ENCODE assay signal across 22 mouse cellular contexts in the genomic region with DNA sequence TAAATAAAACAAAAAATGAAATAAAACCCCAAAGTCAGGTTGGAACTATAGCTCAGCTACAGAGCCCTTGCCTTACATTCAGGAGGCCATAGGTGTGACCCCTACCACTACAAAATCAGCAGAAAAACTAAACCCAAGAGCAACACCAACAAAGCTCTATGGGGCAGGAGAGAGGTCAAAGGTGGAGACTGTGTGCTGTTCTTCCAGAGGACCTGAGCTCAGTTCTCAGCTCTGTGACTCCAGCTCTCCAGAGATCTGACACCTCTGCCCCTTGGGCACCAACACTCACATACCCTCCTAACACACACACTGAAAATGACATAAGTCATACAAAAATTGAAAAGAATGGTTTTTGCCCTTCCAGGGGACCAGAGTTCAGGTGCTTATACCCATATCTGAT. TPM values are rescaled to one million over a fixed set of nuclear protein-coding genes. Genes with fewer than 3 reads are reported as not detected.
"Had no signal": no experiment of that assay in that cellular context is flagged by ENCODE, and none has a peak within 500 bp of the region (broad histone marks: within the 10 kb centered on the region; RNA-seq: fewer than 3 reads in every experiment).

No protein-coding gene starts in this region.

- DNase-seq: kidney, adult 18-20 months; kidney, adult 9 months; kidney, postnatal 14 days; kidney, postnatal 4 days; lung, embryonic 14.5 days; right cerebral cortex, postnatal 14 days; right cerebral cortex, postnatal 4 days; thymus, adult 2 months; thymus, postnatal 14 days; thymus, postnatal 4 days had no signal

- ATAC-seq: lung, postnatal 0 days; midbrain, embryonic 15.5 days had no signal

- H3K4me1 ChIP-seq: limb, embryonic 13.5 days; midbrain, embryonic 12.5 days; midbrain, embryonic 15.5 days; neural tube, embryonic 12.5 days; neural tube, embryonic 15.5 days had no signal

- H3K27ac ChIP-seq: limb, embryonic 10.5 days; limb, embryonic 13.5 days; macrophage; midbrain, embryonic 12.5 days; midbrain, embryonic 15.5 days; neural tube, embryonic 12.5 days; neural tube, embryonic 15.5 days; stomach, postnatal 0 days had no signal

- H3K27me3 ChIP-seq: limb, embryonic 13.5 days; midbrain, embryonic 12.5 days; midbrain, embryonic 15.5 days; neural tube, embryonic 12.5 days; neural tube, embryonic 15.5 days had no signal

- H3K9me3 ChIP-seq: limb, embryonic 10.5 days; limb, embryonic 13.5 days; midbrain, embryonic 12.5 days; midbrain, embryonic 15.5 days; neural tube, embryonic 12.5 days; neural tube, embryonic 15.5 days had no signal

- H3K36me3 ChIP-seq: limb, embryonic 10.5 days; limb, embryonic 13.5 days; midbrain, embryonic 12.5 days; midbrain, embryonic 15.5 days; neural tube, embryonic 12.5 days; neural tube, embryonic 15.5 days had no signal

- H3K4me3 ChIP-seq: limb, embryonic 10.5 days; limb, embryonic 13.5 days; midbrain, embryonic 12.5 days; midbrain, embryonic 15.5 days; neural tube, embryonic 12.5 days; neural tube, embryonic 15.5 days had no signal

- H3K9ac ChIP-seq: limb, embryonic 13.5 days; lung, embryonic 14.5 days; midbrain, embryonic 12.5 days; midbrain, embryonic 15.5 days; neural tube, embryonic 12.5 days; neural tube, embryonic 15.5 days had no signal

- H3K4me2 ChIP-seq: limb, embryonic 13.5 days; lung, embryonic 14.5 days; midbrain, embryonic 12.5 days; midbrain, embryonic 15.5 days; neural tube, embryonic 12.5 days; neural tube, embryonic 15.5 days had no signal

RNA-seq across cellular contexts. Expression of a gene that starts 42.5 kb away (rescaled TPM):
- polyA plus RNA-seq: kidney, embryonic 16.5 days; limb, embryonic 10.5 days; limb, embryonic 13.5 days; liver, adult 2 months; lung, embryonic 14.5 days; lung, postnatal 0 days; macrophage; midbrain, embryonic 12.5 days; neural tube, embryonic 12.5 days; stomach, embryonic 14.5 days had no signal
